Mouse (Mus musculus): ENCODE measurements around the gene Tubgcp6.
A peak's percentile ranks its signal among the peaks of the same experiment; 100 is the strongest.

The Tubgcp6 gene

DNA sequence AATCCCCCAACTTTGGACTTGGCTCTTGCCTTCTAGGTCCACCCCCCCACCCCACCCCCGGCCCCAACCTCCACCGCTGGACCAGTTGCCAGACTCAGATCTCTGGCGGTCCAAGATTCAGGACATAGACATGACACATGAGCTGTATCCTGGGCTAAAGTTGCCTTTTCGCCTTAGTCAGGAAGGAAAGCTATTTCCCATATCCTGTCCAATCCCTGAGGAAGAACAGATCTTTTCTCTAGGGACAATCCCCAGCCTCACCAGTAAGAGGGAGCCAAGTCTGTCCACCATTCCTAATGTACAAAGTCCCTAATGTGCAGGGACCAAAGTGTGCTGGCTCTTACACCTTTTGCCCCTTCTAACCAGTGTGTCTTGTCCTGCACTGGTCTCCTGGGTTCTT, 19.0 kb upstream of the Tubgcp6 start:
- no peak for DNase-seq (ENCODE audit: low read depth, low spot score)

DNA sequence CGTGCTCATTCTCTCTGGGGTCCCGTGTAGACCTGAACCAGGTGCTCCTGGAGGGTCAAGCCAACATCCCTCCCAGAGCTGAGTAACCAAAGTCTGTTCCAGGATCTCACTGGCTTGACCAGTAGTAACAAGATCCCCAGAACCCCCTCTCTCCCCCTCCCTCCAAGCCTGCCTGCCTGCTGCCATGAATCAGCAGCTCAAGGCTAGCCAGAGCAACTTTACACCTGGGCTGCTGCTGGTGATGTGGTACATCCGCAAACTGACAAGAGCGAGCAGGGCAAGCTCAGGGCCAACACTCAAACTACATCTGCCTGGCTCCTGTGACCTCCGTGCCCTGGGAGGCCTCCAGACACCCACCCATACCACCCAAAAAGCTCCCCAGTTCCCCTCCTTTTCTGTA, 18.5 kb upstream of the Tubgcp6 start:
- DNase-seq (ENCODE audit: low read depth, low spot score) = no peak

DNA sequence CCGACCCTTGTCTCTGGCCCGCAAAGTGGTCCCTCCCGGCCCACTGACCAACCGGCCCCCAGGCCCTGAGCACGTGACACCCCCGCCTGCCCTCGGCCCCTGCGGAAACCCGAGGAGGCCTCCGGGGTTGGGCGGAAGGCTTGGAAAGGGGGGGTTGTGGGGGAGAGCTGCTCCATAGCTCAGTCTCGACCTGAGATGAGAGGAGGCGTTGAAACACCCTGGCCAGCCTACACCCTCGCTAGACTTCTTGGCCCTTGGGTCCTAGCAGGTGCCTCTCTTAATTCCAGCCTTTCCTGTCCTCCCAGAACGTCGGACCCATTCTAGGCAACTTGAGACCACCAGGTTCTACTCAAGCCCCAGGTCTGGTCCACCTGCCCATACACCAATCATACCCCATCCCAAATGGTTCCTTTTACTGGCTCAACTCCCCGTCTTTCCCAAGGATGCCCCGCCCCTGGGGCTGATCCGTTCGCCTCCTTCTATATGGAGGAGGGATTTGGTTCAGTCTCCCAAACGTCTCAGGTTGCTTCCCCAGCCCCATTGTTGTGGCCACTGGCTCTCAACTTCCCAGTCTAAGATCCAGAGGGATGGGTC, 17.8 kb upstream of the Tubgcp6 start, which contains the start of gene Mapk12:
Gene Mapk12, minus strand, starts transcription at position 45 of the 594 bp plus-strand sequence.
- no peak for DNase-seq (ENCODE audit: low read depth, low spot score)

- no peak for DNase-seq (ENCODE audit: low read depth, low spot score)
These were observed 17.2 kb upstream of the Tubgcp6 start for GRCm38 (mm10) chr15:89140048-89140658.

DNA sequence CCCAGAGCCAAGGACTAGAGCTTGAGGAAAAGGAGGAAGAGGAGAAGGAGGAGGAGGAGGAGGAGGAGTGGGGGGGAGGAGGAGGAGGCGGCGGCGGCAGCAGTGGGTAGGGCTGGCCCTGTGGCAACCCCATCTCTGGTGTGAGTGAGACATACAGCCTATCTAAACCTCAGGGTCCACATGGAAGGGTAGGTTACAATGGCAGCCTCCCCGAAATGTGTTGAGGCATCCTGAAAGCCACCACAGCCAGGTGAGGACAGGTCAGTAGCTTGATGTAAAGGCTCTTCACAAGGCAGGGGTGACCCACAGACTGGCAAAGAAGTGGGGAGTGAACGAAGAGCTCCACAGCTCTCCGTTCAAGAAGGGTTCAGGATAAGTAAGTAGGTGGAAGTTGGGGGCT, 15.6 kb upstream of the Tubgcp6 start:
- no peak for DNase-seq (ENCODE audit: low read depth, low spot score)

GRCm38 (mm10) chr15:89138046-89138405, 15.1 kb upstream of the Tubgcp6 start:
- DNase-seq (ENCODE audit: low read depth, low spot score) = no peak

DNA sequence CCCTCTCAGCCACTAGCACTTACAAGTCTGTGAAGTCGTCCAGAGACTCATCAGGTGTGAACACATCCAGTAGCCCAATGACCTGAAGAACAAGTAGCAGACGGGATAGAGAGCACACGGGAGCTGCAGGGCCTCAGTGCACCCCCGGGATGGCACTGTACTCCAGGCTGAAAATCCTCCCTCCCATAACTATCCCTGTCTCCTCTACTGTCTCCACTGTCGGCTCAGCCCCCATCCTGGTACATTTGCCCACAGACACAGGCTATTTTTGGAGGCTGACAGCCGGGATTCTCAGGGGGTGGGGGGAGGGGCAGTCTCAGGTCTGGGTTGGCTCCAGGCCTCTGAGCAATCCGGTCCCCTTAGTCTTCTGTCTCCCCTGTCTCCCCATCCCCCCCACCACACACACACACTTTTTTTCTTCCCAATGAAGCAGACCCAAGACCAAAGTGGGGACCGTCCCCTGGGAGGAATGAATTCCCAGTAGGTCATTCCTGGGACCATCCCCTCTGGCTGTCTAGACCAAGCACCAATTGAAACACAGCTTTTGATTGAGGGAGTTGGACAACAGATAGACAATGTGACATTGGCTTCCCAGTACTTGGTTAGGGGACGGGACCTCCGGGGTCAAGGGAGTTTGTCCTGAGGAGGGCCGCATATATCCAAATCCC, 14.6 kb upstream of the Tubgcp6 start:
- DNase-seq (ENCODE audit: low read depth, low spot score) = no peak

DNA sequence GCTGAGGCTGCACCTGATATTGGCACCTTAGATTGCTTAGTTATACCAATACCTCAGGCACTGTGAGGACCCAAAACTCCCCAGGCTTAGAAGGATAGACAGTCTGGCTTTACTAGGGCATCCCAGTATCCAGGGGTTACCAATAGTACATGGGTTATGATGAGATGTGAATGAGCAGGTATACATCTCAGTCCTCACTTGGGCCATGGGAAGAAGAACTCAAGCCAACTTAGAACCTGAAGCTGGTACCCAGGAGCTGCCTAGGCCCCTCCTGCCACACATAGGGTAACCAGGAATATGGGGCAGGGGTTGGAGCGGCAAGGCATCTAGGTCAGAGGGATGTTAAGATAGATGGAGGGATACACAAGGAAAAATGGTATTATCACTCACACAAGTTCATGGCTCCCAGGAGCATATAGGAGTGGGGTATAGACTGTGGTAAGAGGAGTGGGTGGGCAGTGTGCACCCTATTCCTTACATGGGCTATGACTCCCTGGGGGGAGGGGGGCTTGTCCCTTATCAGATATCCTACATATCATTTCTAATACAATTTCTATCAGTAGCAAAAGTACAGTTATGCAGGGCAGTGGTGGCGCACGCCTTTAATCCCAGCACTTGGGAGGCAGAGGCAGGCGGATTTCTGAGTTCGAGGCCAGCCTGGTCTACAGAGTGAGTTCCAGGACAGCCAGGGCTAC, 13.7 kb upstream of the Tubgcp6 start:
- DNase-seq (ENCODE audit: low read depth, low spot score) = no peak

- no peak for DNase-seq (ENCODE audit: low read depth, low spot score)
These were observed 8.4 kb upstream of the Tubgcp6 start for GRCm38 (mm10) chr15:89131316-89131715.

GRCm38 (mm10) chr15:89130245-89130644, 7.3 kb upstream of the Tubgcp6 start:
- no peak for DNase-seq (ENCODE audit: low read depth, low spot score)

- DNase-seq (ENCODE audit: low read depth, low spot score) = peak; percentile 72
These were observed 5.8 kb upstream of the Tubgcp6 start, which contains the start of gene Hdac10 for GRCm38 (mm10) chr15:89128382-89129350. Gene Hdac10, minus strand, starts transcription at chr15:89128700.

GRCm38 (mm10) chr15:89127364-89127940, 4.5 kb upstream of the Tubgcp6 start:
- DNase-seq (ENCODE audit: low read depth, low spot score) = no peak

DNA sequence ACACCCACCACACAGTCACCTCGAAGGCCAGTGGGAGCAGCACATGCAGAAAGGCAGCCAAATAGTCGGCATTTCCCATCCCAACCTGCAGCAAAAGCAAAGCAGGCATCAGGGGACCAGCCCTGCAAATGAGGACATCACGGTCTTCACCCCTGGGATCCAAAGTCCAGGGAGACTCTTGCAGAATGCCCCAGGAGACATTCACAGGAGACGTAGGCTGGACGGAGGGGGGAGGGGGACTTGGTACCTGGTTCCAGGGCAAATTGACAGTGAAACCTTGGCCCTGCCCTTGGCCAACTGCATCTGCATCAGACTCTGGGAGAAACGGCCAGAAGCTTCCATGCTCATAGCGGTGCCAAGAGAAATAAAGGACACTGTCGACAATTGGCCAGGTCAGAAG, 3.7 kb upstream of the Tubgcp6 start:
- DNase-seq (ENCODE audit: low read depth, low spot score) = no peak

DNA sequence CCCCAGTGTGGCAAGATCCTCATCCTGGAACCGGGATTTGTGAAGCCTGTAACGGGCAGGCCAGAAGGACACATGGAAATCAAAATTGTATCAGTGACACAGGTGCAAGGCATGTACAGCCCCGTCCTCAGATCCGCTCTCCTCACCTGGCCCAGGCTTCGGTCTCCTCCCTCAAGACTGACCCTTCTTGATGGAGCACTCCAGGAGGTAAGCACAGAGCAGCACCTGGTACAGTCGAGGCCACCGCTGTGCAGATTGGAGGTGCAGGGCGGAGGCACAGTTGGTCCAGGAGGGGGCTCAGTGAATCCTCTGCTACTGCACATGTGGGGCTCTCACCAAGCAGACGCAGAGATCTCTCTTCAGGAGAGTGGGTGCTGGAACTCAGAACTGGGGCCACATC, 2.4 kb upstream of the Tubgcp6 start:
- no peak for DNase-seq (ENCODE audit: low read depth, low spot score)

- no peak for DNase-seq (ENCODE audit: low read depth, low spot score)
These were observed 1.4 kb upstream of the Tubgcp6 start for GRCm38 (mm10) chr15:89124312-89124711.

DNA sequence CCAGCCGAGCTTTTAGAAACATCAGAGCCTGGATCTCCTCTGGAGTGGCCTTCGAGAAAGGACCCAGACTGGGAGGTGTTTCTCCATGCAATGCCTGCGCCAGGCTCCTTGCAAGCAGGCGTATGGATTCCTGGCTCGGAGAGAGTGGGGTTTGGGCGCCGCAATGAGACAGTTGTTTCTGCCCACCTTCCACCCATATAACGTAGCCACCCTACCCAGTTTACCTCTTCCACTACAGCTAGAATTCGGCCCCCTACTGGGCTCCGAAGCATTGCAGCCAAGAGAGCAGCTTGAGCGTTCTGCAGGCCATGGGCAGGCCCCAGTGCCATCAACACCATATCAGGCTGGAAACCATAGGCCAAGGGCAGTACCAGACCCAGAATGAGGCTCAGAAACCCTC, 683 bp upstream of the Tubgcp6 start:
- DNase-seq (ENCODE audit: low read depth, low spot score) = no peak

DNA sequence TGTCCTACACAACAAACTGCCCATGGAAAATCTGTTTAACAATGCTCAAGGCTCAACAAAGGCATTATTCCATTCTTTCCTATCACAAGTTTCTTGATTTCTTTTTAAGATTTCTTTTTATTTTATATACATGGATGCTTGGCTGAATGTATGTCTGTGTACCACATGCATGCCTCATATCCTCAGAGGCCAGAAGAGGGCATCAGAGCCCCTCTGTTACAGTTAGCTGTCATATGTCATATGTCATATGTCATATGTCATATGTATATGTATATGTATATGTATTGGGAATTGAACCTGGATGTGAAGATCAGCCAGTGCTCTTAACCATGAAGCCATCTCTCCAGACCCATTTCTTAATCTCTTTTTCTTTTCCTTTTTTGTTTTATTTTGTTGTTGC, 4.9 kb downstream of the Tubgcp6 start:
- DNase-seq (ENCODE audit: low read depth, low spot score) = no peak

GRCm38 (mm10) chr15:89110147-89110546, 12.8 kb downstream of the Tubgcp6 start:
- DNase-seq (ENCODE audit: low read depth, low spot score) = no peak

DNA sequence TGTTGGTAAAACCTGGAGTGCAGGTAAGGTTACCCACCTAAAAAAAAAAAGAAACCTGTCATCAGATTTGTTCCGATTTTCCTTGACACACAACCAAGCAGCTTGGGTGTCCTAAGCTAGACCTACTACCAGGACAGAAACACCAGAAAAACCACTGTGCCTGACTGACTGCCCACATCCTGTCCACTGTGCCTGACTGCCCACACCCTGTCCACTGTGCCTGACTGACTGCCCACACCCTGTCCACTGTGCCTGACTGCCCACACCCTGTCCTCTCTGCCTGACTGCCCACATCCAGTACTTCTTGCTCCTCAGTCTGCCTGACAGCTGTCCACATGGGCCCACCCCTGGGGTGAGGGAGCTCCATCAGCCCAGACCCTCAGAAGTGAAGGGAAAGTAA, 15.9 kb downstream of the Tubgcp6 start:
- DNase-seq (ENCODE audit: low read depth, low spot score) = no peak

- no peak for DNase-seq (ENCODE audit: low read depth, low spot score)
These were observed 16.8 kb downstream of the Tubgcp6 start for GRCm38 (mm10) chr15:89106073-89106472.

DNA sequence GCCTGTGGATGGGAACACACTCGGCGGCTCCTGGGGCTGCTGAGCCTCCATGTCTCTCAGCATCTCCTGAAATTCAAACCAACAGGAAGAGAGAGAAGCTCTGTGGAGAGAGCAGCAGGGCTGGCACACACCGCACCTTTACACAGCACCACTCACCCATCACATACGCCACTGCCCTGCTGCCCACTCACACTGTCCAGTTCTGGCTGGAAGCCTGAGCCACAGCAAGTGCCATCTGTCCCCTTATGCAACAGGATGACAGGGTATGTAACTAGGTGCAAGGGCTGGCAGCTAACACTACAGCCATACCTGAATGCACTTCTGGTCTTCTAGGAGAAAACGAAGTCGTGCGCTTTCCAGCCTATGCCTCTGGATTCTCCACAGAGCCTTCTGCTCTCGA, 18.5 kb downstream of the Tubgcp6 start:
- DNase-seq (ENCODE audit: low read depth, low spot score) = no peak
